8 mouse cellular contexts compared by ENCODE assay signal in the genomic region with DNA sequence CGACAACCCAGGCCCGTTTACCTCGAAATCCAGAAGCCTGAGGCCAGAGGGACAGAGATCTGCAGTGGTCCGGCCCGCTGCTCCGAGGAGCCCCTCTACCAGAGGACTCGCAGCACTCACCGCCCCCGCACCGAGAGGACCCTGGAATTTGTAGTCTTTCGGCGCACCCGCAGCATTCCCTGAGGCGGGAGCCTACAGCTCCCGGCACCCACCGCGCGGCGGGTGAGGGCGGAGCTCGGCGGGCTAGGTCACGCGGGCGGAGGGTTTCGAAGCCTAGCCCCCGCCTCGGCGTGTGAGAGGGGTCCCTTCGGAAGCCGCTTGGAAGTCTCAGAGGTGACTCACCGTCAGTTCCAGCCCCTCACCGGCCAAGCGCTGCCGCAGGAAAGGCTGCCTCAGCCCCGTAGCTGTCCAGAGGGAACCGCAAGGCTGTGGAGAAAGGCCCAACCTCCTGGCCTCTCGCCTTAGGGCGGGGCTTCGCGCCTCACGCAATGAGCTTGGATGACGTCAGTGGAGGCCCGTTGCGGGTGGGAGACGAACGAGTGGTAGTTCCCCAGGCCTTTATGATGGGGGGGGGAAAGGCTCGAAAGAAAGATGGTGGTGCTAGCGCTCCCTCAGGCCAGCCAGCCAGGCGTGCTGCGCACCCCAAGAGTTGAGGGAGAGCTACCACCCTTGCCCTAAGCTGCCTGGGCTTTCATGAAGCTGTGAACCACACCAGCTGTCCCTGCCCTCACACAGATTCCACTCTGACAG. TPM values are rescaled to one million over a fixed set of nuclear protein-coding genes. Genes with fewer than 3 reads are reported as not detected.
A peak's percentile ranks its signal among the peaks of the same experiment; 100 is the strongest.
DNase-seq lines count a peak whose midpoint lies in the region; ATAC-seq and TF ChIP-seq lines count a peak whose summit lies in the region.

Gene Cdip1 (minus strand): TSS at position 483 of the 750 bp plus-strand sequence.

- TF ChIP-seq CTCF in CH12.LX (conservative IDR thresholded peaks at IDR 0.05 in 1 of 2, IDR thresholded peaks at IDR 0.05 in 1 of 2; ENCODE audit: low read depth in 2 of 2, low read length in 2 of 2): no peak
- no peak for TF ChIP-seq CTCF in heart, postnatal 0 days (IDR thresholded peaks at IDR 0.05; ENCODE audit: low read depth)
- no peak for TF ChIP-seq CTCF in testis, adult 2 months (IDR thresholded peaks at IDR 0.05; ENCODE audit: control insufficient read depth, insufficient read depth, insufficient replicate concordance, low read depth, low read length)

- no peaks in the 10 kb centered on the region for H3K27me3 ChIP-seq in CH12.LX (replicated peaks)
- no peaks in the 10 kb centered on the region for H3K27me3 ChIP-seq in forebrain, embryonic 12.5 days
- no peaks in the 10 kb centered on the region for H3K27me3 ChIP-seq in heart, postnatal 0 days (ENCODE audit: control insufficient read depth, insufficient read depth, low read length)
- no peaks in the 10 kb centered on the region for H3K27me3 ChIP-seq in liver, embryonic 16.5 days (ENCODE audit: control insufficient read depth, insufficient read depth, low read depth, low read length)
- no peaks in the 10 kb centered on the region for H3K27me3 ChIP-seq in neural tube, embryonic 13.5 days
- no peaks in the 10 kb centered on the region for H3K27me3 ChIP-seq in testis, adult 2 months (ENCODE audit: control insufficient read depth, insufficient read depth, low read length)

- H3K4me1 ChIP-seq in CH12.LX (ENCODE audit: control insufficient read depth in 1 of 2, insufficient read depth in 2 of 2): peaks cover 6 to 33% of the 10 kb centered on the region in 2 experiments
- peaks cover 34% of the 10 kb centered on the region for H3K4me1 ChIP-seq in forebrain, embryonic 12.5 days
- peaks cover 39% of the 10 kb centered on the region for H3K4me1 ChIP-seq in heart, postnatal 0 days (ENCODE audit: control insufficient read depth, insufficient read depth)
- H3K4me1 ChIP-seq in liver, embryonic 16.5 days (ENCODE audit: control insufficient read depth, low read depth, low read length): peaks cover 11% of the 10 kb centered on the region
- H3K4me1 ChIP-seq in neural tube, embryonic 13.5 days (replicated peaks): peaks cover 42% of the 10 kb centered on the region
- peaks cover 7% of the 10 kb centered on the region for H3K4me1 ChIP-seq in testis, adult 2 months (ENCODE audit: control insufficient read depth, insufficient read depth, low read length)

- WGBS in forebrain, embryonic 12.5 days: 1% methylated on average over 51 of the region's 51 CpGs
- 1% methylated on average over 47 of the region's 51 CpGs for WGBS in heart, postnatal 0 days
- under 1% methylated on average over 51 of the region's 51 CpGs for WGBS in liver, embryonic 16.5 days (ENCODE audit: insufficient replicate concordance)
- WGBS in neural tube, embryonic 13.5 days: 1% methylated on average over 51 of the region's 51 CpGs

- H3K9ac ChIP-seq in CH12.LX (ENCODE audit: insufficient read depth, low read depth): peak within 1 kb of the TSS; percentile 61
- peak within 1 kb of the TSS; percentile 89 for H3K9ac ChIP-seq in forebrain, embryonic 12.5 days
- H3K9ac ChIP-seq in heart, postnatal 0 days (replicated peaks; ENCODE audit: low read depth, low read length): peak within 1 kb of the TSS; percentile 89
- peak within 1 kb of the TSS; percentile 82 for H3K9ac ChIP-seq in liver, embryonic 16.5 days (ENCODE audit: low read depth, low read length)
- peak within 1 kb of the TSS; percentile 84 for H3K9ac ChIP-seq in neural tube, embryonic 13.5 days

- peak within 1 kb of the TSS; percentile 65 to 76 (median 69) for H3K4me3 ChIP-seq in CH12.LX (replicated peaks in 1 of 3; ENCODE audit: low read depth in 2 of 3, low read length in 2 of 3, poor library complexity in 1 of 3)
- peak within 1 kb of the TSS; percentile 77 for H3K4me3 ChIP-seq in forebrain, embryonic 12.5 days (replicated peaks)
- peak within 1 kb of the TSS; percentile 82 for H3K4me3 ChIP-seq in heart, postnatal 0 days (ENCODE audit: low read depth, low read length)
- H3K4me3 ChIP-seq in liver, embryonic 16.5 days (ENCODE audit: low read depth, low read length): peak within 1 kb of the TSS; percentile 88
- peak within 1 kb of the TSS; percentile 64 for H3K4me3 ChIP-seq in neural tube, embryonic 13.5 days
- H3K4me3 ChIP-seq in testis, adult 2 months (ENCODE audit: control insufficient read depth, low read depth, low read length): peak within 1 kb of the TSS; percentile 86

- H3K79me2 ChIP-seq in CH12.LX (replicated peaks; ENCODE audit: control insufficient read depth, extremely low read depth, insufficient read depth, poor library complexity, severe bottlenecking): peaks cover 25% of the 10 kb centered on the region

- peak within 1 kb of the TSS; percentile 74 for H3K27ac ChIP-seq in CH12.LX (ENCODE audit: insufficient read depth, low read depth)
- peak within 1 kb of the TSS; percentile 97 for H3K27ac ChIP-seq in forebrain, embryonic 12.5 days
- H3K27ac ChIP-seq in heart, postnatal 0 days (ENCODE audit: low read depth): peak within 1 kb of the TSS; percentile 97
- H3K27ac ChIP-seq in liver, embryonic 16.5 days (ENCODE audit: low read length): peak within 1 kb of the TSS; percentile 86
- H3K27ac ChIP-seq in neural tube, embryonic 13.5 days (replicated peaks): peak within 1 kb of the TSS; percentile 99
- peak within 1 kb of the TSS; percentile 100 for H3K27ac ChIP-seq in testis, adult 2 months (ENCODE audit: control insufficient read depth, insufficient read depth, low read depth, low read length)

- dilution Hi-C loops in CH12.LX (cut with MboI; ENCODE audit: extremely low pct_ligation_motif_present, extremely low pct_unique_long_range_greater_than_20kb, low sequenced_read_pairs): no loop called here

- TF ChIP-seq RAD21 in CH12.LX (IDR thresholded peaks at IDR 0.05; ENCODE audit: low read depth, low read length): no peak

- TF ChIP-seq POLR2A in CH12.LX (IDR thresholded peaks at IDR 0.05; ENCODE audit: low read depth, low read length): peak; percentile 90
- peak; percentile 67 for TF ChIP-seq POLR2A in testis, adult 2 months (IDR thresholded peaks at IDR 0.05; ENCODE audit: control insufficient read depth, low read depth, low read length)

- peak; percentile 98 for ATAC-seq in forebrain, embryonic 12.5 days (ENCODE audit: low FRiP score)
- ATAC-seq in heart, postnatal 0 days (ENCODE audit: insufficient read depth, low read depth): peak; percentile 97
- ATAC-seq in liver, embryonic 16.5 days (ENCODE audit: low read depth): peak; percentile 97
- ATAC-seq in neural tube, embryonic 13.5 days (ENCODE audit: low read depth): peak; percentile 99

- peak within 1 kb of the TSS; percentile 100 for H3K4me2 ChIP-seq in CH12.LX (ENCODE audit: insufficient read depth, low read depth, poor library complexity, severe bottlenecking)
- peak within 1 kb of the TSS; percentile 92 for H3K4me2 ChIP-seq in forebrain, embryonic 12.5 days
- H3K4me2 ChIP-seq in heart, postnatal 0 days (ENCODE audit: low read depth, low read length): peak within 1 kb of the TSS; percentile 80
- peak within 1 kb of the TSS; percentile 94 for H3K4me2 ChIP-seq in liver, embryonic 16.5 days (ENCODE audit: low read depth, low read length)
- peak within 1 kb of the TSS; percentile 83 for H3K4me2 ChIP-seq in neural tube, embryonic 13.5 days

- no peak for TF ChIP-seq EP300 in CH12.LX (IDR thresholded peaks at IDR 0.05; ENCODE audit: low read length)
- TF ChIP-seq EP300 in heart, postnatal 0 days (IDR thresholded peaks at IDR 0.05; ENCODE audit: low read depth): no peak

- peaks cover 0 to 19% of the 10 kb centered on the region in 2 experiments for H3K36me3 ChIP-seq in CH12.LX (replicated peaks in 1 of 2; ENCODE audit: control insufficient read depth in 1 of 2, insufficient read depth in 1 of 2, low read length in 1 of 2)
- no peaks in the 10 kb centered on the region for H3K36me3 ChIP-seq in forebrain, embryonic 12.5 days (replicated peaks)
- peaks cover 1% of the 10 kb centered on the region; the same call in 1 of the 2 replicates for H3K36me3 ChIP-seq in heart, postnatal 0 days (replicated peaks; ENCODE audit: control insufficient read depth, insufficient read depth, low read length)
- H3K36me3 ChIP-seq in liver, embryonic 16.5 days (ENCODE audit: control insufficient read depth, insufficient read depth): no peaks in the 10 kb centered on the region
- H3K36me3 ChIP-seq in neural tube, embryonic 13.5 days: no peaks in the 10 kb centered on the region
- no peaks in the 10 kb centered on the region; the same call in 1 of the 2 replicates for H3K36me3 ChIP-seq in testis, adult 2 months (ENCODE audit: control insufficient read depth, insufficient read depth, low read length)

- H3K9me3 ChIP-seq in CH12.LX (replicated peaks; ENCODE audit: low read length): no peaks in the 10 kb centered on the region
- H3K9me3 ChIP-seq in forebrain, embryonic 12.5 days: no peaks in the 10 kb centered on the region
- H3K9me3 ChIP-seq in heart, postnatal 0 days (replicated peaks; ENCODE audit: control insufficient read depth, low read length): no peaks in the 10 kb centered on the region
- no peaks in the 10 kb centered on the region for H3K9me3 ChIP-seq in liver, embryonic 16.5 days (replicated peaks; ENCODE audit: control insufficient read depth, low read length)
- no peaks in the 10 kb centered on the region for H3K9me3 ChIP-seq in neural tube, embryonic 13.5 days

- in situ Hi-C loops in CH12.LX (cut with MboI; ENCODE audit: low pct_ligation_motif_present, low pct_unique_long_range_greater_than_20kb, low sequenced_read_pairs): no loop called here

- DNase-seq in CH12.LX (ENCODE audit: extremely low read depth): peak; percentile 96
- peak; percentile 82 for DNase-seq in c-Kit-positive CD71-positive TER-119-negative erythroid progenitor cells, embryonic 14.5 days (ENCODE audit: low read depth)
- DNase-seq in heart, postnatal 0 days (ENCODE audit: low spot score): peak; percentile 93
- peak; percentile 96 to 97 for DNase-seq in kidney, postnatal 4 days

TF ChIP-seq in CH12.LX, 34 proteins besides CTCF, POLR2A, EP300 and RAD21 (continues in another document):
- peak; percentile 63 for TF ChIP-seq IRF4 (IDR thresholded peaks at IDR 0.05; ENCODE audit: low read depth, low read length)
- TF ChIP-seq ZNF384 (IDR thresholded peaks at IDR 0.05; ENCODE audit: low read depth, low read length): 0 out of 2 replicates have a peak, but pooled peaks have one; percentile 13
- TF ChIP-seq GABPA (IDR thresholded peaks at IDR 0.05; ENCODE audit: insufficient replicate concordance, low read depth, low read length): peak; percentile 4; the same call in 1 of the 2 replicates
- peak; percentile 81 for TF ChIP-seq USF1 (IDR thresholded peaks at IDR 0.05; ENCODE audit: low read depth, low read length)

RNA-seq across cellular contexts. Expression of gene Cdip1, which starts in this region (rescaled TPM):
- 28.0 and 28.7 TPM in 2 replicates for total RNA-seq in CH12.LX (2012; rRNA removed)
- 20.0 and 22.3 TPM in 2 replicates for total RNA-seq in CH12.LX (2014; rRNA removed)
- 18.5 and 22.2 TPM in 2 replicates for polyA plus RNA-seq in CH12.LX (2012; ENCODE audit: insufficient read length, low read depth)
- polyA plus RNA-seq in forebrain, embryonic 12.5 days (2016; fragmentation: Nextera tagmentation; extraction: Ambion mirVana): 96.5 and 97.1 TPM in 2 replicates
- total RNA-seq in heart, postnatal 0 days (2014; rRNA removed; ENCODE audit: low replicate concordance): 149 and 160 TPM in 2 replicates
- 121 and 123 TPM in 2 replicates for polyA plus RNA-seq in heart, postnatal 0 days (2015; fragmentation: Nextera tagmentation; extraction: Ambion mirVana)
- 23.3 and 27.3 TPM in 2 replicates for polyA plus RNA-seq in liver, embryonic 16.5 days (2015; fragmentation: Nextera tagmentation; extraction: Ambion mirVana)
- polyA plus RNA-seq in neural tube, embryonic 13.5 days (2015; fragmentation: Nextera tagmentation; extraction: Ambion mirVana): 100 and 109 TPM in 2 replicates
- polyA plus RNA-seq in testis, adult 2 months (2012; rRNA removed): 55.2 and 57.0 TPM in 2 replicates

Comparison
In these comparisons a context has a peak if more than half of its experiments do, and no peak if none do; other contexts are left out.
1. Peak in every context shown above with its lines: DNase-seq, ATAC-seq, H3K4me3 ChIP-seq and H3K27ac ChIP-seq.